Comparison of ENCODE assay signal across 9 mouse cellular contexts in the genomic region with DNA sequence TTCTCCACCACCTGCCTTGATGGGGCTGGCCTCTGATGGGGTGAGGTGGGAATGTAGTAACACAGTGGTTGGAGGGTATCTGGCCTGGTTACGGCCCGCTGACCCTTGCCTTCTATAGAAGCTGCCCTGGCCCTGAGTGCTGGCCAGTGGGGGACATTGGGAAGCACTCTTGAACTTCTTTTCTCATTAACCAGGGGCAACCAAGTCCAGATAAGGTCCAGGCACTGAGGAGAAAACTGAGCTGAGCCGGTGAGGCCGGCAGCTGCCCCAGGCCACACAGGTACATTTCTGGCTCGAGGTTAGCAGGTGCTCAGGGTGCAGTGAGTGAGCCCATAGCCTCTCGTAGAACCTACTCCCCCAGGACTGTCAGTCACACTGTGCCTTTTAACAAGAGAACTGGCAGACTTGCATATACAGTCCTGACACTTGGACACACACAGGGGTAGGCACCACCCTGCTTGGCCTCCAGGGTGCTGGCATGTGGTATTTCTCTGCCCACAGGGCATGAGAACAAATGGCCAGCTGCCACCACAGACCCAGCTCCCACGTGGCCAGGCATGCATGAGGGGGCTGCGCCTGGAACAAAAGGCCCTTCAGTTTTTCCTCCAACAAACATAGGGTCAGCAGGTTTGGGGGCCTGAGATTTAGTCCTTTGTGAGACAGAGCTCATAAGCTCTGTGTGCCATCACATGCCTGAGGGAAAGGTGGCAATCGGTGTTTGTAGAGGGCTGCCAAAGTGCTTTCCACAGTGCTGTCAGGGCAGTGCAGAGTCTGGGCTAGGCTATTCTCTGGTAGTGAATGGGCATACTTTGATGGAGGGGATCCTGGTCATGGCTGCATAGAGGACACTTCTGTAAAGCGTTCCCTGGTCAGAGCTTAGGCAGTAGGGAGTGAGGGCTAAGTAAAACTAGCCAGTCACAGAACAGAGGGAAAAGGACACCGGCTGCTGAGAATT. TPM values are rescaled to one million over a fixed set of nuclear protein-coding genes. Genes with fewer than 3 reads are reported as not detected.
DNase-seq lines count a peak whose midpoint lies in the region; ATAC-seq and TF ChIP-seq lines count a peak whose summit lies in the region.
"Had no signal": no experiment of that assay in that cellular context is flagged by ENCODE, and none has a peak within 500 bp of the region (broad histone marks: within the 10 kb centered on the region; RNA-seq: fewer than 3 reads in every experiment).

No protein-coding gene starts in this region.

- H3K27me3 ChIP-seq in spleen, adult 2 months (ENCODE audit: control insufficient read depth, insufficient read depth, low read length): no peaks in the 10 kb centered on the region
- H3K27me3 ChIP-seq in hindbrain, postnatal 0 days (ENCODE audit: insufficient read depth, low read length): no peaks in the 10 kb centered on the region

- H3K79me2 ChIP-seq in macrophage (ENCODE audit: inconsistent target): peaks cover 95% of the 10 kb centered on the region

- 81% methylated on average over 11 of the region's 11 CpGs for WGBS in spleen, adult 2 months
- WGBS in hindbrain, postnatal 0 days: 43% methylated on average over 11 of the region's 11 CpGs
- 85% methylated on average over 11 of the region's 11 CpGs for WGBS in macrophage (ENCODE audit: missing documents)

- H3K27ac ChIP-seq in spleen, adult 2 months (ENCODE audit: insufficient read depth, low read length): 0 out of 2 replicates have a peak overlapping the region, but pooled peaks have one; percentile 10
- H3K27ac ChIP-seq in hindbrain, postnatal 0 days: peak overlapping the region; percentile 59; the same call in 1 of the 2 replicates
- H3K27ac ChIP-seq in macrophage: 0 out of 2 replicates have a peak overlapping the region, but pooled peaks have one; percentile 81

- peak; percentile 74 for ATAC-seq in hindbrain, postnatal 0 days

- no peak overlapping the region for H3K4me3 ChIP-seq in spleen, adult 2 months (ENCODE audit: extremely low read depth, insufficient read depth, insufficient read length)
- H3K4me3 ChIP-seq in hindbrain, postnatal 0 days (ENCODE audit: low read length): no peak overlapping the region
- no peak overlapping the region for H3K4me3 ChIP-seq in macrophage (ENCODE audit: inconsistent target)

- TF ChIP-seq CTCF in spleen, adult 2 months (IDR thresholded peaks at IDR 0.05; ENCODE audit: extremely low read depth, insufficient read depth, insufficient read length, insufficient replicate concordance): no peak
- TF ChIP-seq CTCF in hindbrain, postnatal 0 days (IDR thresholded peaks at IDR 0.05; ENCODE audit: low read depth): peak; percentile 35; the same call in 1 of the 2 replicates

- H3K9ac ChIP-seq in hindbrain, postnatal 0 days (replicated peaks; ENCODE audit: low read length): no peak overlapping the region

- DNase-seq in embryo, embryonic 11 days: peak; percentile 7
- DNase-seq in embryo, embryonic 9.5 days (ENCODE audit: extremely low spot score): no peak
- no peak for DNase-seq in spleen, adult 2 months (ENCODE audit: low read depth in 1 of 2, low spot score in 2 of 2)
- DNase-seq in spleen, postnatal 4 days (ENCODE audit: low spot score in 2 of 2): no peak
- DNase-seq in hindbrain, postnatal 0 days (ENCODE audit: low spot score): peak; percentile 69
- no peak for DNase-seq in MN1 (ENCODE audit: low spot score)
- no peak for DNase-seq in lung, postnatal 36 days

- no peak overlapping the region for H3K4me2 ChIP-seq in hindbrain, postnatal 0 days (ENCODE audit: low read depth, low read length)

- H3K4me1 ChIP-seq in spleen, adult 2 months (ENCODE audit: control insufficient read depth, insufficient read depth, insufficient read length): peaks cover 18% of the 10 kb centered on the region; the same call in 1 of the 2 replicates
- H3K4me1 ChIP-seq in hindbrain, postnatal 0 days (ENCODE audit: insufficient read depth, low read length): peaks cover 6% of the 10 kb centered on the region

- H3K9me3 ChIP-seq in hindbrain, postnatal 0 days (ENCODE audit: low read length): no peaks in the 10 kb centered on the region

- no peaks in the 10 kb centered on the region for H3K36me3 ChIP-seq in spleen, adult 2 months (ENCODE audit: control insufficient read depth, insufficient read depth, low read length)
- no peaks in the 10 kb centered on the region for H3K36me3 ChIP-seq in hindbrain, postnatal 0 days (ENCODE audit: insufficient read depth, low read length)
- peaks cover 13% of the 10 kb centered on the region; the same call in 1 of the 2 replicates for H3K36me3 ChIP-seq in macrophage (ENCODE audit: inconsistent target)

- no peak for TF ChIP-seq POLR2A in spleen, adult 2 months (IDR thresholded peaks at IDR 0.05; ENCODE audit: low read depth, low read length)

RNA-seq across cellular contexts. Expression of a gene that starts 18.3 kb away (rescaled TPM):
- polyA plus RNA-seq in spleen, adult 2 months (2012; rRNA removed): 29.1 and 38.6 TPM in 2 replicates
- 111 and 125 TPM in 2 replicates for total RNA-seq in hindbrain, postnatal 0 days (2014; rRNA removed)
- polyA plus RNA-seq in hindbrain, postnatal 0 days (2015; fragmentation: Nextera tagmentation; extraction: Ambion mirVana): 20.3 and 20.6 TPM in 2 replicates
- total RNA-seq in macrophage (2018; cell fraction: chromatin; rRNA removed): 100 to 1,000 TPM in 21 of 26 experiments, 10 to 100 TPM in 5; 43.0 to 223 (median 156) TPM
- 10 to 100 TPM; 48.1 to 83.4 (median 70.4) TPM for total RNA-seq in macrophage (2018; cell fraction: cytosol; rRNA removed)
- total RNA-seq in macrophage (2018; cell fraction: nucleus; rRNA removed): 100 to 1,000 TPM in 13 of 26 experiments, 10 to 100 TPM in 13; 44.8 to 156 (median 99.8) TPM
- polyA plus RNA-seq in macrophage (2018): 42.2 to 56.7 TPM (median 54.3 TPM) in 3 replicates

RNA-seq across cellular contexts. Expression of a gene that starts 32.1 kb away (rescaled TPM):
- 127 and 186 TPM in 2 replicates for polyA plus RNA-seq in spleen, adult 2 months (2012; rRNA removed)
- total RNA-seq in hindbrain, postnatal 0 days (2014; rRNA removed): 29.4 and 32.9 TPM in 2 replicates
- 39.0 and 40.8 TPM in 2 replicates for polyA plus RNA-seq in hindbrain, postnatal 0 days (2015; fragmentation: Nextera tagmentation; extraction: Ambion mirVana)
- total RNA-seq in macrophage (2018; cell fraction: chromatin; rRNA removed): 100 to 1,000 TPM; 183 to 360 (median 252) TPM
- 10 to 100 TPM in 18 of 26 experiments, 1 to 10 TPM in 8; 6.4 to 22.0 (median 13.0) TPM for total RNA-seq in macrophage (2018; cell fraction: cytosol; rRNA removed)
- total RNA-seq in macrophage (2018; cell fraction: nucleus; rRNA removed): 100 to 1,000 TPM in 18 of 26 experiments, 10 to 100 TPM in 8; 64.8 to 206 (median 130) TPM
- 15.4 to 26.6 TPM (median 18.3 TPM) in 3 replicates for polyA plus RNA-seq in macrophage (2018)

RNA-seq across cellular contexts. Expression of a gene that starts 41.7 kb away (rescaled TPM):
- polyA plus RNA-seq in spleen, adult 2 months (2012; rRNA removed): 0.20 and 0.48 TPM in 2 replicates
- 0.73 and 1.8 TPM in 2 replicates for total RNA-seq in hindbrain, postnatal 0 days (2014; rRNA removed)
- polyA plus RNA-seq in hindbrain, postnatal 0 days (2015; fragmentation: Nextera tagmentation; extraction: Ambion mirVana): not detected in 2 replicates
- 1 to 10 TPM in 21 of 26 experiments, under 1 TPM in 4, not detected in 1; 0.71 to 7.4 (median 1.4) TPM for total RNA-seq in macrophage (2018; cell fraction: chromatin; rRNA removed)
- under 1 TPM in 2 of 26 experiments, not detected in 24; 0.20 to 0.39 TPM for total RNA-seq in macrophage (2018; cell fraction: cytosol; rRNA removed)
- 1 to 10 TPM in 6 of 26 experiments, under 1 TPM in 10, not detected in 10; 0.46 to 2.0 (median 0.76) TPM for total RNA-seq in macrophage (2018; cell fraction: nucleus; rRNA removed)
- not detected in 3 replicates for polyA plus RNA-seq in macrophage (2018)
- polyA plus RNA-seq: intestine, embryonic 14.5 days had no signal

RNA-seq across cellular contexts. Expression of a gene that starts 56.3 kb away (rescaled TPM):
- polyA plus RNA-seq in spleen, adult 2 months (2012; rRNA removed): 22.3 and 61.1 TPM in 2 replicates
- total RNA-seq in hindbrain, postnatal 0 days (2014; rRNA removed): 71.0 and 76.1 TPM in 2 replicates
- polyA plus RNA-seq in hindbrain, postnatal 0 days (2015; fragmentation: Nextera tagmentation; extraction: Ambion mirVana): 52.1 and 52.9 TPM in 2 replicates
- total RNA-seq in macrophage (2018; cell fraction: chromatin; rRNA removed): 10 to 100 TPM in 2 of 26 experiments, 1 to 10 TPM in 23, not detected in 1; 1.1 to 16.4 (median 4.0) TPM
- total RNA-seq in macrophage (2018; cell fraction: cytosol; rRNA removed): 10 to 100 TPM in 2 of 26 experiments, 1 to 10 TPM in 24; 2.7 to 11.0 (median 5.0) TPM
- 10 to 100 TPM in 3 of 26 experiments, 1 to 10 TPM in 23; 1.9 to 17.2 (median 4.7) TPM for total RNA-seq in macrophage (2018; cell fraction: nucleus; rRNA removed)
- 5.3 to 10.9 TPM (median 9.7 TPM) in 3 replicates for polyA plus RNA-seq in macrophage (2018)

Comparison
In these comparisons a context has a peak if more than half of its experiments do, and no peak if none do; other contexts are left out.
1. DNase-seq: peak in embryo, embryonic 11 days (single experiment) and hindbrain, postnatal 0 days (single experiment); none in embryo, embryonic 9.5 days (single experiment), spleen, adult 2 months (0 of 2), spleen, postnatal 4 days (0 of 2), MN1 (single experiment) and lung, postnatal 36 days (single experiment).
2. H3K27ac ChIP-seq: peak in every context shown above with its lines; median percentile 81 in macrophage; 59 in hindbrain, postnatal 0 days; 10 in spleen, adult 2 months.